Mouse (Mus musculus): ENCODE measurements around the gene Ppil1. TPM values are rescaled to one million over a fixed set of nuclear protein-coding genes. Genes with fewer than 3 reads are reported as not detected.
A peak's percentile ranks its signal among the peaks of the same experiment; 100 is the strongest.
"Not testable (repeated sequence)": the region's sequence is repeated elsewhere in the genome, so short reads cannot be mapped to it uniquely, and the experiment has no call there.

Ppil1 gene
- polyA plus RNA-seq, 1 experiment from 2014 or later: 104 TPM

- Histone ChIP-seq H3K9ac (ENCODE audit: low read length) (peak overlapping the region; percentile 4; the same call in 1 of the 2 replicates), H3K27ac (ENCODE audit: low read length) (peak overlapping the region; percentile 93), H3K4me1 (ENCODE audit: control insufficient read depth, insufficient read depth, low read length) (peaks cover 91% of the 10 kb centered on the region), H3K4me2 (ENCODE audit: low read depth, low read length) (peak overlapping the region; percentile 17; the same call in 1 of the 2 replicates), H3K27me3 (ENCODE audit: control insufficient read depth, insufficient read depth, low read length) (no peaks in the 10 kb centered on the region), H3K36me3 (ENCODE audit: control insufficient read depth, insufficient read depth) (peaks cover 3% of the 10 kb centered on the region; the same call in 1 of the 2 replicates), H3K4me3 (ENCODE audit: low read length) (no peak overlapping the region), H3K9me3 (replicated peaks; ENCODE audit: control insufficient read depth, low read length) (no peaks in the 10 kb centered on the region)
- peak; percentile 35 for ATAC-seq (replicated peaks; ENCODE audit: extremely low read depth, insufficient read depth, low FRiP score)
- WGBS: 37% methylated on average over 15 of the region's 15 CpGs
These were observed 12.2 kb downstream of the Ppil1 start for GRCm38 (mm10) chr17:29251608-29252390.

- not testable (repeated sequence) for ATAC-seq (replicated peaks; ENCODE audit: extremely low read depth, insufficient read depth, low FRiP score); H3K9me3 ChIP-seq (replicated peaks; ENCODE audit: control insufficient read depth, low read length); H3K27me3 ChIP-seq (ENCODE audit: control insufficient read depth, insufficient read depth, low read length); H3K4me3 ChIP-seq (ENCODE audit: low read length); H3K36me3 ChIP-seq (ENCODE audit: control insufficient read depth, insufficient read depth)
- 57% methylated on average over 14 of the region's 14 CpGs for WGBS
- Histone ChIP-seq H3K4me2 (ENCODE audit: low read depth, low read length) (peak overlapping the region; percentile 16; the same call in 1 of the 2 replicates), H3K27ac (ENCODE audit: low read length) (peak overlapping the region; percentile 93), H3K4me1 (ENCODE audit: control insufficient read depth, insufficient read depth, low read length) (peaks cover 89% of the 10 kb centered on the region), H3K9ac (ENCODE audit: low read length) (peak overlapping the region; percentile 4; the same call in 1 of the 2 replicates)
These were observed 13.0 kb downstream of the Ppil1 start for GRCm38 (mm10) chr17:29251006-29251405.

GRCm38 (mm10) chr17:29249512-29249911 is 14.5 kb downstream of the Ppil1 start:
- Histone ChIP-seq H3K4me3 (ENCODE audit: low read length) (no peak overlapping the region), H3K9me3 (replicated peaks; ENCODE audit: control insufficient read depth, low read length) (no peaks in the 10 kb centered on the region), H3K4me2 (ENCODE audit: low read depth, low read length) (no peak overlapping the region), H3K36me3 (ENCODE audit: control insufficient read depth, insufficient read depth) (no peaks in the 10 kb centered on the region), H3K27ac (ENCODE audit: low read length) (peak overlapping the region; percentile 79), H3K9ac (ENCODE audit: low read length) (peak overlapping the region; percentile 28; the same call in 1 of the 2 replicates), H3K27me3 (ENCODE audit: control insufficient read depth, insufficient read depth, low read length) (no peaks in the 10 kb centered on the region), H3K4me1 (ENCODE audit: control insufficient read depth, insufficient read depth, low read length) (peaks cover 76% of the 10 kb centered on the region)
- WGBS: 50% methylated on average over 9 of the region's 9 CpGs
- ATAC-seq (replicated peaks; ENCODE audit: extremely low read depth, insufficient read depth, low FRiP score): peak; percentile 38; the same call in 1 of the 2 replicates

- Histone ChIP-seq H3K9ac (ENCODE audit: low read length) (peak overlapping the region; percentile 48), H3K27me3 (ENCODE audit: control insufficient read depth, insufficient read depth, low read length) (no peaks in the 10 kb centered on the region), H3K4me2 (ENCODE audit: low read depth, low read length) (peak overlapping the region; percentile 4; the same call in 1 of the 2 replicates), H3K4me1 (ENCODE audit: control insufficient read depth, insufficient read depth, low read length) (peaks cover 65% of the 10 kb centered on the region), H3K4me3 (ENCODE audit: low read length) (no peak overlapping the region), H3K9me3 (replicated peaks; ENCODE audit: control insufficient read depth, low read length) (no peaks in the 10 kb centered on the region), H3K27ac (ENCODE audit: low read length) (peak overlapping the region; percentile 84), H3K36me3 (ENCODE audit: control insufficient read depth, insufficient read depth) (no peaks in the 10 kb centered on the region)
- ATAC-seq (replicated peaks; ENCODE audit: extremely low read depth, insufficient read depth, low FRiP score): no peak
- WGBS: 47% methylated on average over 13 of the region's 13 CpGs
These were observed 16.1 kb downstream of the Ppil1 start for GRCm38 (mm10) chr17:29247881-29248280.

- peak overlapping the region; percentile 7; the same call in 1 of the 2 replicates for H3K27ac ChIP-seq (ENCODE audit: low read length)
- 0 out of 2 replicates have a peak, but pooled peaks have one; percentile 11 for ATAC-seq (replicated peaks; ENCODE audit: extremely low read depth, insufficient read depth, low FRiP score)
- H3K4me2 ChIP-seq (ENCODE audit: low read depth, low read length): no peak overlapping the region
- peaks cover 52% of the 10 kb centered on the region for H3K4me1 ChIP-seq (ENCODE audit: control insufficient read depth, insufficient read depth, low read length)
- WGBS: 28% methylated on average over 5 of the region's 5 CpGs
- no peak overlapping the region for H3K4me3 ChIP-seq (ENCODE audit: low read length)
- no peaks in the 10 kb centered on the region for H3K9me3 ChIP-seq (replicated peaks; ENCODE audit: control insufficient read depth, low read length)
- H3K9ac ChIP-seq (ENCODE audit: low read length): no peak overlapping the region
- H3K27me3 ChIP-seq (ENCODE audit: control insufficient read depth, insufficient read depth, low read length): no peaks in the 10 kb centered on the region; the same call in 1 of the 2 replicates
- H3K36me3 ChIP-seq (ENCODE audit: control insufficient read depth, insufficient read depth): no peaks in the 10 kb centered on the region
These were observed 17.4 kb downstream of the Ppil1 start for GRCm38 (mm10) chr17:29246602-29247001.

GRCm38 (mm10) chr17:29245725-29246124 is 18.3 kb downstream of the Ppil1 start:
- no peak overlapping the region for H3K27ac ChIP-seq (ENCODE audit: low read length)
- ATAC-seq (replicated peaks; ENCODE audit: extremely low read depth, insufficient read depth, low FRiP score): no peak
- H3K4me3 ChIP-seq (ENCODE audit: low read length): no peak overlapping the region
- no peaks in the 10 kb centered on the region for H3K36me3 ChIP-seq (ENCODE audit: control insufficient read depth, insufficient read depth)
- H3K27me3 ChIP-seq (ENCODE audit: control insufficient read depth, insufficient read depth, low read length): no peaks in the 10 kb centered on the region; the same call in 1 of the 2 replicates
- no peak overlapping the region for H3K9ac ChIP-seq (ENCODE audit: low read length)
- no peaks in the 10 kb centered on the region for H3K9me3 ChIP-seq (replicated peaks; ENCODE audit: control insufficient read depth, low read length)
- peaks cover 44% of the 10 kb centered on the region for H3K4me1 ChIP-seq (ENCODE audit: control insufficient read depth, insufficient read depth, low read length)
- WGBS: 57% methylated on average over 7 of the region's 7 CpGs
- no peak overlapping the region for H3K4me2 ChIP-seq (ENCODE audit: low read depth, low read length)

GRCm38 (mm10) chr17:29244912-29245311 is 19.1 kb downstream of the Ppil1 start:
- Histone ChIP-seq H3K27me3 (ENCODE audit: control insufficient read depth, insufficient read depth, low read length) (no peaks in the 10 kb centered on the region; the same call in 1 of the 2 replicates), H3K27ac (ENCODE audit: low read length) (no peak overlapping the region), H3K36me3 (ENCODE audit: control insufficient read depth, insufficient read depth) (no peaks in the 10 kb centered on the region), H3K4me1 (ENCODE audit: control insufficient read depth, insufficient read depth, low read length) (peaks cover 36% of the 10 kb centered on the region), H3K9me3 (replicated peaks; ENCODE audit: control insufficient read depth, low read length) (no peaks in the 10 kb centered on the region), H3K4me3 (ENCODE audit: low read length) (no peak overlapping the region), H3K4me2 (ENCODE audit: low read depth, low read length) (no peak overlapping the region), H3K9ac (ENCODE audit: low read length) (no peak overlapping the region)
- 39% methylated on average over 11 of the region's 12 CpGs for WGBS
- no peak for ATAC-seq (replicated peaks; ENCODE audit: extremely low read depth, insufficient read depth, low FRiP score)

- WGBS: 5% methylated on average over 23 of the region's 23 CpGs
- H3K27ac ChIP-seq (ENCODE audit: low read length): no peak overlapping the region
- H3K9ac ChIP-seq (ENCODE audit: low read length): peak overlapping the region; percentile 74
- H3K4me1 ChIP-seq (ENCODE audit: control insufficient read depth, insufficient read depth, low read length): peaks cover 8% of the 10 kb centered on the region; the same call in 1 of the 2 replicates
- peak overlapping the region; percentile 99 for H3K4me2 ChIP-seq (ENCODE audit: low read depth, low read length)
- peak overlapping the region; percentile 68 for H3K4me3 ChIP-seq (ENCODE audit: low read length)
- no peaks in the 10 kb centered on the region for H3K9me3 ChIP-seq (replicated peaks; ENCODE audit: control insufficient read depth, low read length)
- ATAC-seq (replicated peaks; ENCODE audit: extremely low read depth, insufficient read depth, low FRiP score): no peak
- peaks cover 36% of the 10 kb centered on the region for H3K27me3 ChIP-seq (ENCODE audit: control insufficient read depth, insufficient read depth, low read length)
- H3K36me3 ChIP-seq (ENCODE audit: control insufficient read depth, insufficient read depth): no peaks in the 10 kb centered on the region
These were observed 25.5 kb downstream of the Ppil1 start for GRCm38 (mm10) chr17:29238421-29238945.
